Mouse (Mus musculus): Measurements from ENCODE around the gene Rprml. TPM values are rescaled to one million over a fixed set of nuclear protein-coding genes. Genes with fewer than 3 reads are reported as not detected.

The Rprml gene
- 1.0 and 1.1 TPM in 2 replicates for polyA plus RNA-seq (2012; ENCODE audit: insufficient read depth, insufficient read length, missing spikeins)

- H3K27ac ChIP-seq (replicated peaks; ENCODE audit: low read depth, low read length): no peak within 1 kb of the TSS
- no peak within 1 kb of the TSS; the same call in 1 of the 2 replicates for H3K4me3 ChIP-seq (ENCODE audit: insufficient read depth, low read depth, low read length)
- H3K4me1 ChIP-seq (ENCODE audit: control insufficient read depth, insufficient read depth, insufficient read length, low read length): no peaks in the 10 kb centered on the region; the same call in none of the 2 replicates
Observed at GRCm38 (mm10) chr11:103649301-103649982, at the start of gene Rprml. TSS of gene Rprml (plus strand) at chr11:103649570.

- Histone ChIP-seq H3K4me3 (ENCODE audit: insufficient read depth, low read depth, low read length) (no peak overlapping the region), H3K27ac (replicated peaks; ENCODE audit: low read depth, low read length) (no peak overlapping the region), H3K4me1 (ENCODE audit: control insufficient read depth, insufficient read depth, insufficient read length, low read length) (no peaks in the 10 kb centered on the region)
Observed at GRCm38 (mm10) chr11:103606611-103607010, 42.8 kb upstream of the Rprml start.

GRCm38 (mm10) chr11:103610772-103611171, 38.6 kb upstream of the Rprml start:
- Histone ChIP-seq H3K4me3 (ENCODE audit: insufficient read depth, low read depth, low read length) (no peak overlapping the region), H3K27ac (replicated peaks; ENCODE audit: low read depth, low read length) (no peak overlapping the region), H3K4me1 (ENCODE audit: control insufficient read depth, insufficient read depth, insufficient read length, low read length) (no peaks in the 10 kb centered on the region)

GRCm38 (mm10) chr11:103621040-103621439, 28.3 kb upstream of the Rprml start, which contains the start of gene Gm884:
TSS of gene Gm884 (minus strand) at chr11:103621140.
- Histone ChIP-seq H3K4me1 (ENCODE audit: control insufficient read depth, insufficient read depth, insufficient read length, low read length) (no peaks in the 10 kb centered on the region), H3K27ac (replicated peaks; ENCODE audit: low read depth, low read length) (no peak within 1 kb of the TSS), H3K4me3 (ENCODE audit: insufficient read depth, low read depth, low read length) (no peak within 1 kb of the TSS)

GRCm38 (mm10) chr11:103627453-103627852, 21.9 kb upstream of the Rprml start:
- Histone ChIP-seq H3K4me3 (ENCODE audit: insufficient read depth, low read depth, low read length) (no peak overlapping the region), H3K4me1 (ENCODE audit: control insufficient read depth, insufficient read depth, insufficient read length, low read length) (no peaks in the 10 kb centered on the region), H3K27ac (replicated peaks; ENCODE audit: low read depth, low read length) (no peak overlapping the region)

GRCm38 (mm10) chr11:103634806-103635205, 14.6 kb upstream of the Rprml start:
- Histone ChIP-seq H3K4me3 (ENCODE audit: insufficient read depth, low read depth, low read length) (no peak overlapping the region), H3K4me1 (ENCODE audit: control insufficient read depth, insufficient read depth, insufficient read length, low read length) (no peaks in the 10 kb centered on the region), H3K27ac (replicated peaks; ENCODE audit: low read depth, low read length) (no peak overlapping the region)

- Histone ChIP-seq H3K4me1 (ENCODE audit: control insufficient read depth, insufficient read depth, insufficient read length, low read length) (no peaks in the 10 kb centered on the region), H3K27ac (replicated peaks; ENCODE audit: low read depth, low read length) (no peak overlapping the region), H3K4me3 (ENCODE audit: insufficient read depth, low read depth, low read length) (no peak overlapping the region)
Observed at GRCm38 (mm10) chr11:103635481-103635880, 13.9 kb upstream of the Rprml start.

- no peaks in the 10 kb centered on the region for H3K4me1 ChIP-seq (ENCODE audit: control insufficient read depth, insufficient read depth, insufficient read length, low read length)
- no peak overlapping the region for H3K4me3 ChIP-seq (ENCODE audit: insufficient read depth, low read depth, low read length)
- no peak overlapping the region for H3K27ac ChIP-seq (replicated peaks; ENCODE audit: low read depth, low read length)
Observed at GRCm38 (mm10) chr11:103636261-103636660, 13.1 kb upstream of the Rprml start.

- no peak within 1 kb of the TSS for H3K27ac ChIP-seq (replicated peaks; ENCODE audit: low read depth, low read length)
- H3K4me3 ChIP-seq (ENCODE audit: insufficient read depth, low read depth, low read length): no peak within 1 kb of the TSS
- no peaks in the 10 kb centered on the region for H3K4me1 ChIP-seq (ENCODE audit: control insufficient read depth, insufficient read depth, insufficient read length, low read length)
Observed at GRCm38 (mm10) chr11:103638790-103639189, 10.6 kb upstream of the Rprml start, which contains the start of gene Lyzl6. TSS of gene Lyzl6 (minus strand) at chr11:103638890.

- no peaks in the 10 kb centered on the region for H3K4me1 ChIP-seq (ENCODE audit: control insufficient read depth, insufficient read depth, insufficient read length, low read length)
- no peak overlapping the region for H3K27ac ChIP-seq (replicated peaks; ENCODE audit: low read depth, low read length)
- H3K4me3 ChIP-seq (ENCODE audit: insufficient read depth, low read depth, low read length): no peak overlapping the region
Observed at GRCm38 (mm10) chr11:103639407-103639946, 9.9 kb upstream of the Rprml start.

GRCm38 (mm10) chr11:103643211-103643610, 6.2 kb upstream of the Rprml start:
- no peak overlapping the region for H3K4me3 ChIP-seq (ENCODE audit: insufficient read depth, low read depth, low read length)
- no peaks in the 10 kb centered on the region; the same call in 1 of the 2 replicates for H3K4me1 ChIP-seq (ENCODE audit: control insufficient read depth, insufficient read depth, insufficient read length, low read length)
- H3K27ac ChIP-seq (replicated peaks; ENCODE audit: low read depth, low read length): no peak overlapping the region

GRCm38 (mm10) chr11:103645731-103646130, 3.6 kb upstream of the Rprml start:
- no peak overlapping the region for H3K27ac ChIP-seq (replicated peaks; ENCODE audit: low read depth, low read length)
- H3K4me3 ChIP-seq (ENCODE audit: insufficient read depth, low read depth, low read length): no peak overlapping the region

GRCm38 (mm10) chr11:103646301-103646700, 3.1 kb upstream of the Rprml start:
- H3K4me3 ChIP-seq (ENCODE audit: insufficient read depth, low read depth, low read length): no peak overlapping the region
- H3K4me1 ChIP-seq (ENCODE audit: control insufficient read depth, insufficient read depth, insufficient read length, low read length): no peaks in the 10 kb centered on the region; the same call in none of the 2 replicates
- no peak overlapping the region for H3K27ac ChIP-seq (replicated peaks; ENCODE audit: low read depth, low read length)

More at GRCm38 (mm10) chr11:103645731-103646130, 3.6 kb upstream of the Rprml start:
- H3K4me1 ChIP-seq (ENCODE audit: control insufficient read depth, insufficient read depth, insufficient read length, low read length): no peaks in the 10 kb centered on the region; the same call in none of the 2 replicates

- no peaks in the 10 kb centered on the region; the same call in none of the 2 replicates for H3K4me1 ChIP-seq (ENCODE audit: control insufficient read depth, insufficient read depth, insufficient read length, low read length)
- H3K27ac ChIP-seq (replicated peaks; ENCODE audit: low read depth, low read length): no peak overlapping the region
Observed at GRCm38 (mm10) chr11:103647921-103648620, 1.3 kb upstream of the Rprml start.

GRCm38 (mm10) chr11:103648656-103649055, 714 bp upstream of the Rprml start:
- Histone ChIP-seq H3K4me1 (ENCODE audit: control insufficient read depth, insufficient read depth, insufficient read length, low read length) (no peaks in the 10 kb centered on the region; the same call in none of the 2 replicates), H3K27ac (replicated peaks; ENCODE audit: low read depth, low read length) (no peak overlapping the region), H3K4me3 (ENCODE audit: insufficient read depth, low read depth, low read length) (no peak overlapping the region)

More at GRCm38 (mm10) chr11:103647921-103648620, 1.3 kb upstream of the Rprml start:
- H3K4me3 ChIP-seq (ENCODE audit: insufficient read depth, low read depth, low read length): no peak overlapping the region
